Mouse (Mus musculus): ENCODE measurements around the gene Hoxa11.

DNA sequence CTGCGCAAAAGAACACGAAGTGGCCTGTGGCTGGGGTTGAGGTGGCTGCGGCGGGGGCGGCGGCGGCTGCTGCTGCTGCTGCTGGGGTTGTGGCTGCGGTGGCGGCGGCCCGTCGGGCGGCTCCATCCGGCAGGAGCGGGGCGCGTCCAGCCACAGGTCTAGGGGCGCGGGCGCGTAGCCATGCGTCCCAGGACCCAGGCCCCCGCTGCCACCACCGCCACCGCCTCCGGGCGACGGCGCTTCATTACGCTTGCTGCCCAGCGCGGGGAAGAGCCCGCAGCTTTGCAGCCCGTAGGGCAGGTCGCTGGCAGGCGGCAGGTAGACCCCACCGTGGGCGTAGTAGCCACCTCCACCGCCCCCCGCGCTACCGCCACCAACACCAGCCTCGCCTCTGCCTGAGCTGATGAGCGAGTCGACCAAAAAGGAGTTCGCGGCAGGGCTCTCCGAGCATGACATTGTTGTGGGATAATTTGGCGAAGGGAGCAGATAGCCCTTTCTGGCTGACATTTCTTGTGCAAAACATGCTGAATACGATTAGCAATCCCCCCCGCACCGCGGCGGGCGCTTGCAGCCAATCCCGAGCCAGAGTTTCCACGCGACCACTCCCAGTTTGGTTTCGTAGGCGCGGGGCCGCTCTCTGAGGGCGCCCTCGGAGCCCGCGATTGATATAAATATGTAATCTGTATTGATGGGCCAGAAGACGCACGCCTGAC is 11.0 kb downstream of the Hoxa11 start:
- TF ChIP-seq CTCF (IDR thresholded peaks at IDR 0.05; ENCODE audit: extremely low read depth, insufficient read depth, insufficient read length, insufficient replicate concordance): no peak
- no peak for TF ChIP-seq POLR2A (IDR thresholded peaks at IDR 0.05; ENCODE audit: low read depth, low read length)
